Comparison of ENCODE assay signal across 18 mouse cellular contexts in the genomic region with DNA sequence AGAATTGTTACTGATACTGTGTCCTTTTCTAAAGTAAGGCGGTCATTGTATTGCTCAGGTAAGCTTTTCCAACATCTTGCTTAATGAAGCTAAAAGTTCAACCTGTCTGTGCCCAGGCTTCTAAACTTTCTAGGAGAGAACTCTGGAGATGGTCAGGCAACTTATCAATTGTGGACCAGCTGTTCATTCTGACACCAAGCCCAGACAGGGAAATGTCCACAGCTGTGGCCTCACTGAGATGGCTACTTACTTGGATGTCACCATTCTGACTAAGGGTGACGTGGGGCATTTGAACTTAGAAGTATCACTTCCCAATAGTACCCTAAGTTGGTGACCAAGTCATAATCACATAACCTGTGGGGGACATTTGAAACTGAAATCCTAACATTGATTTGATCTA.
"Had no signal": no experiment of that assay in that cellular context is flagged by ENCODE, and none has a peak within 500 bp of the region (broad histone marks: within the 10 kb centered on the region; RNA-seq: fewer than 3 reads in every experiment).

No protein-coding gene starts in this region.

- DNase-seq: liver, postnatal 0 days; lung, adult 2 months; lung, postnatal 14 days; lung, postnatal 36 days; right cerebral cortex, postnatal 14 days; thymus, adult 2 months; thymus, postnatal 25 days; thymus, postnatal 4 days had no signal

- H3K4me2 ChIP-seq: lung, embryonic 15.5 days; midbrain, embryonic 11.5 days; midbrain, embryonic 13.5 days; midbrain, embryonic 15.5 days; neural tube, embryonic 13.5 days; neural tube, embryonic 15.5 days; stomach, embryonic 15.5 days had no signal

- H3K4me3 ChIP-seq: lung, embryonic 15.5 days; megakaryocyte, embryonic 14.5 days; midbrain, embryonic 13.5 days; midbrain, embryonic 15.5 days; neural tube, embryonic 13.5 days; neural tube, embryonic 15.5 days; stomach, embryonic 15.5 days had no signal

- H3K27ac ChIP-seq: lung, embryonic 15.5 days; macrophage; midbrain, embryonic 13.5 days; midbrain, embryonic 15.5 days; neural tube, embryonic 13.5 days; neural tube, embryonic 15.5 days; stomach, embryonic 15.5 days; stomach, postnatal 0 days had no signal

- H3K27me3 ChIP-seq: lung, embryonic 15.5 days; megakaryocyte, embryonic 14.5 days; midbrain, embryonic 13.5 days; midbrain, embryonic 15.5 days; neural tube, embryonic 13.5 days; neural tube, embryonic 15.5 days; stomach, embryonic 15.5 days had no signal

- H3K4me1 ChIP-seq: megakaryocyte, embryonic 14.5 days; midbrain, embryonic 13.5 days; midbrain, embryonic 15.5 days; neural tube, embryonic 13.5 days; neural tube, embryonic 15.5 days; stomach, embryonic 15.5 days had no signal

- H3K36me3 ChIP-seq: lung, embryonic 15.5 days; midbrain, embryonic 13.5 days; midbrain, embryonic 15.5 days; neural tube, embryonic 13.5 days; neural tube, embryonic 15.5 days; stomach, embryonic 15.5 days had no signal

- H3K9me3 ChIP-seq: lung, embryonic 15.5 days; midbrain, embryonic 13.5 days; midbrain, embryonic 15.5 days; neural tube, embryonic 13.5 days; neural tube, embryonic 15.5 days; stomach, embryonic 15.5 days had no signal
